Mouse (Mus musculus) spleen, postnatal 4 days (tissue): ENCODE data around the gene Nrg4.

ENCODE experiments used
- DNase-seq, 2 experiments: peaks; one replicate each; pipeline ENCODE4 v3.0.0; 2022; ENCODE audit warnings: low spot score in 2 of 2

Gene Nrg4

GRCm38 (mm10) chr9:55322641-55323040, 4.0 kb downstream of the Nrg4 start:
- DNase-seq: no peak

DNA sequence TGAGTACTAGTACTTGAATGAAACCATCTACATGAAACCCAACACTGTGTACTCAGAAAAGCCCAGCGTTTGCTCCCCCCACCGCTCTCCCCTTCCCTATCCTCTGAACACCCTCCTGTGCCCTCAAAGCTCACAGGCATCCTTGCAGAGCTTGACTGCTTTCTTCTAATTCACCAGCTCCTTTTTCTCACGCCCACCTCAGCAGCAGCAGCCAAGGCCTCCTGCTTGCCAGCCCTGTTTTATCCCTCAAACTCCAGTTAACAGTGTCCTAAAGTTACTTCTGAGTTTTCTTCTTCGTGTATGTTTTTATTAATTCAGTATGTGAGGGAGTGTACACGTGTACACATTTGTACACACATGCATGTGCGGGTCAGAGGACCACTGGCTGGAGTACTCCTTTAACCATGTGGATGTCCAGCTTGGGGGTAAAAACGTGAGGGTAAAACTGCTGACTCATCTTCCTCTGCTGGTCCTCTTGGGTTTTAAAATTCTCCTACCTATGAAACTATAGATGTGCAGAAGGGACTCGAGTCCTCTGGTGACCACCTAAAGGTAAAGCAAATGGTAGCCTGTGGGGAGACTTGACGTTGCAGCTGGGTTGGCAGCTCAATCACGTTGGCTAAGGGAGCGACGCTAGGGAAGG, 12.9 kb downstream of the Nrg4 start:
- no peak for DNase-seq

DNA sequence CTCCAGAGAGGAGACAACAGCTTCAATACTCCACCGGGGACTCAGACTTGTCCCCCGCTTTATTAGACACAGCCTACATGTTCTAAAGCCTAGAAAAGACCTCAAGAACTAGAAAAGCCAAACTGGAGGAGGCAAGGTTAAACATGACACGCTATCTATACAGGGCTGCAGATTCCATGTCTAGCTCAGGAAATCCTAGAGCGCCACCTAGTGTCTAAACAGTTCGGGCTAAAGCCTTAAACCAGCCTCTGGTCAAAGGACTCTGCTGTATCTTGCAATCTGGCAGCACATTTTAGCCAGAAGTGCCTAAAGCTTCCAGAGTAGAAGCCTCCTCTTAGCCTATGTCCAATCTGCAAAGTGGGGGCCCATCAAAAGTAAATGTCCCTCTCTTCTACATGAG, 15.1 kb downstream of the Nrg4 start:
- peak; percentile 51 to 78 for DNase-seq

DNA sequence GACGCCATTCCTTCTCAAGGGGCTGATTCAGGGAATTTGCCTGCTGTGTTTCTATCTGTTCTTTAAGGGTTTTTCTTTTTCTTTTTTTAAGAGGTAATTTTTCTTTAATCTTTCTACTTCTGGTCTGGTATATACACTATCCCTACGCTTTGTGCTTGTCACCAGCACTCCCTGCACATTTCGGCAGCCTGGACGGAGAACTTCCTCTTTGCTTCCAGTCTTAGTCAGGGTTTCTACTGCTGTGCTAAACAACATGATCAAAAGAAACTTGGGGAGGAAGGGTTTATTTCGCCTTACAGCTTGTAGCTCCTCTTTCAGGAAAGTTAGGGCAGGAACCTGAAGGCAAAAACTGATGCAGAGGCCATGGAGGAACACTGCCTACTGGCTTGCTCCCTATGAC, 18.2 kb downstream of the Nrg4 start:
- no peak for DNase-seq

DNA sequence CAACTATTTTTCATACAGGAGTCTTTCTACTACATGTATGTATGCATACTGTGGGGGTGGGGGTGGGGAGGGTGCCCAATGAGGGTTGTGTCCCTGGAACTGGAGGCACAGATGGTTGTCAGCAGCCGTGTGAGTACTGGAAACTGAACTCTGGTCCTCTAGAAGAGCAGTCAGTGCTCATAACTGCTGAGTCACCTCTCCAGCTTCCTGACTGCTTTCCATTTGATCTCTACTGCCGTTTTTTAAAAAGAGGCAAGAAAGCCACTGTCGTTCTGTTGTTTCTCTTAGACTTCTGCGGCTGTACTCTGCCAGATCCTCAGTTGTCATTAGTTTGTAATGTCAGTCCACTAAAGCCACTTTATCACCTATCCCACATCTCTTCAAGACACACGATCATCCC, 19.1 kb downstream of the Nrg4 start:
- DNase-seq: no peak

GRCm38 (mm10) chr9:55307066-55307465, 19.6 kb downstream of the Nrg4 start:
- DNase-seq: no peak

- DNase-seq: peak in 1 of 2 experiments; percentile 23
Measured at GRCm38 (mm10) chr9:55296221-55296620, 30.4 kb downstream of the Nrg4 start.

- no peak for DNase-seq
Measured at GRCm38 (mm10) chr9:55291966-55292365, 34.7 kb downstream of the Nrg4 start.

GRCm38 (mm10) chr9:55289475-55290198, 37.0 kb downstream of the Nrg4 start:
- DNase-seq: no peak

GRCm38 (mm10) chr9:55285197-55285596, 41.4 kb downstream of the Nrg4 start:
- DNase-seq: no peak

DNA sequence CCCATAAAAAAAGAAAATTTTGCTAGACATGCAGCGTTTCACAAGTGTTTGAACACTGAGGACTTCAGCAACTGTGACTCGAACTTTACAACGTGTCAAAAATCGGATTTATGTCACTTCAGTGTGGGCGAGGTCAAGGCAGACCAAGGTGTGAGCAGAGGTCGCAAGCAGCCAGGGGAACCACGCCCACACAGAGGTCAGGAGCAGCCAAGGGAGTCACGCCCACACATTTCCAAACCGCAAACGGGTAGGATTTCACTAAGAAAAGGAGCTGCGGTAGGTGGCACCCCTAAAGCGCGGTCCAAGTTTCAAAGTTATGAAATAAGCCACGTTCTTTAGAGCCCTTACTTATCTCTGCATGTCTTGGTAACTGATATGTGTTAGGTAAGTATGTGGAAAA, 43.1 kb downstream of the Nrg4 start:
- peak in 1 of 2 experiments; percentile 31 for DNase-seq

GRCm38 (mm10) chr9:55279114-55279825, 47.4 kb downstream of the Nrg4 start:
- no peak for DNase-seq

GRCm38 (mm10) chr9:55277562-55277961, 49.1 kb downstream of the Nrg4 start:
- DNase-seq: no peak

GRCm38 (mm10) chr9:55273906-55274305, 52.7 kb downstream of the Nrg4 start:
- DNase-seq: no peak

DNA sequence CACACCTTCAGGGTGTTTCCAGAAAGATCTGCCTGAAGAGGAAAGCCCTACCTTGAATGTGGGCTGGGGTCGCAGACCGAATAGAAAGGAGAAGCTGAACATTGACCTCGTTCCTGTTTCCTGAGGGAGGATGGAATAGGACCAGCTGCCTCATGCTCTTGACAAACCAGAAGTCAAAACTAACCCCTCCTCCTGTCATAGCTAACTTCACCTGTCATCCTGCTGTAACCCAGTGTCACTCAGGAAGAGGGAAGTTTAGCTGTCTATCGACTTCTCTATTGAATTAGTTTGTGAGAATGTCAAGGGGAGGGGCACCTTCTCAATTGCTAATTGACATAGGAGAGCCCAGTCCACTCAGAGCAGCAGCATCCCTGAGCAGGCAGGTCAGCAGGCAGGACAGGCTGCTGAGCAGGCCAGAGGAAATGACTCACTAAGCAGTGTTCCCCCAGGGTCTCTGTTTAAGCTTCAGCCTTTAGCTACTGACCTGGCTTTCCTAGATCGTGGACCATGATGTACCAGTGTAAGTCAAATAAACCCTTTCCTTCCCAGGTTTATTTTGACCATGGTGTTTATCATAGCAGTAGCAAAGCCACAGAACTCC, 54.6 kb downstream of the Nrg4 start:
- DNase-seq: no peak

- no peak for DNase-seq
Measured at GRCm38 (mm10) chr9:55264356-55265302, 62.0 kb downstream of the Nrg4 start.

DNA sequence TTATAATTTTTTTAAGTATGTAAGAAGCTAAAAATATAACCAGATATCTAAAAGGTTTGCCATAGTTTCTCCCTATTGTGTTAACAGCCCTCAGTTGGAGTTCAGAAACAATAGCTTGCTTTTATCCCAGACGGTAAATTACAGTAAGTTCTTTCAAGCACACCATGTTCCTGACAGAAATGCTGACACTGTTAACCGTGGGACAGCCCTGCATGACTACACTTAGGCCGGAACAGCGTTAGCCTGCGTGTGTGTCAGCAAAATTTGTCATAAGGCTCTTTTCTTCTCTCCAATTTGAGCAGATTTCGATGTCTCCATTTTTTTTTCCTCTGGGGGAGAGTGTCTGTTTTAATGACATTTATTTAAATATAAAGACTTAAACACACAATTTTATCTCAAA, 66.9 kb downstream of the Nrg4 start:
- no peak for DNase-seq

DNA sequence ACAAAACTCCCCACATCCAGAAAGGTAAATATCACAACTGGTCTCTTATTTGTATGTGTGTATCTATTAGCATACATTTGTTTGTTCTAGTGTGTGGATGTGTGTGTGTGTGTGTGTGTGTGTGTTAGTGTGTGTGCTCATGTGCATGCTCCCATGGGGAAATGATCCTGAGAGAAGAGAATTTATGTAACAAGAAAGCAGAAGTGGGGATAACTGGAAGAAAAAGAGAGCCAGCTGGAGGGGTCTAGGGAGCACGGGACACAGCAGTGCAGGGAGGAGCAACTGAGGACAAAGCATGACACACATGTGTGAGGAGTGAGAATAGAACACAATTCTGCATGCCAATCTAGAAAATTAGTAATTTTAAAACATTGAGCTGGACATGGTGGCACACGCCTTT, 69.5 kb downstream of the Nrg4 start:
- DNase-seq: no peak

- no peak for DNase-seq
Measured at GRCm38 (mm10) chr9:55255604-55256003, 71.0 kb downstream of the Nrg4 start.

DNA sequence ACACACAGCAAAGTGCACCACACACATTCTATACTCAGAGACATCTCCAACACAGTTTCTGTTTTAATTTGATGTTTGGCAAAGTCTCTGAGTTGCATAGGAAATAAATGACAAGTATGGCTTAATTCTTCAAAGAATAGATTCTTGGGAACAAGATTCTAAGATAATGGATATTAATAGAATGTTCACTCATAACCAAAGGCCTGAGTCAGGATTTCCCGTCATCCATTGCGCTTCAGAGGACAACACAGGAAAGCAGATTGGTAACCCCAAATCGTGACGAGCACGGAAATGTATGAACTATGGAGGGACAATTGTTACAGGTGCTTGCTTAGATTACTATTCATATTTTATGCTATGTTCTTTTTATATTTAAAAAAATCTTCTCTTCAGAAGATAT, 71.6 kb downstream of the Nrg4 start:
- DNase-seq: no peak

GRCm38 (mm10) chr9:55253849-55254248, 72.8 kb downstream of the Nrg4 start:
- DNase-seq: no peak
